Mouse (Mus musculus): Measurements from ENCODE around the gene Sbk3. TPM values are rescaled to one million over a fixed set of nuclear protein-coding genes. Genes with fewer than 3 reads are reported as not detected.

Gene Sbk3
- polyA plus RNA-seq, 1 experiment, result not detected

- H3K4me3 ChIP-seq (ENCODE audit: insufficient read depth, low read depth, low read length), result peak within 1 kb of the TSS; percentile 91
- TF ChIP-seq CTCF (IDR thresholded peaks at IDR 0.05; ENCODE audit: insufficient read depth, low read depth, low read length) (no peak), POLR2A (IDR thresholded peaks at IDR 0.05; ENCODE audit: insufficient read depth, low read depth, low read length) (peak; percentile 45; the same call in 1 of the 2 replicates)
- H3K27ac ChIP-seq (ENCODE audit: insufficient read depth, low read depth, low read length), result peak within 1 kb of the TSS; percentile 57
- WGBS, result 1% methylated on average over 21 of the region's 26 CpGs
- peaks cover 28% of the 10 kb centered on the region for H3K4me1 ChIP-seq (ENCODE audit: control insufficient read depth, insufficient read depth, low read length)
Measured at GRCm38 (mm10) chr7:4996003-4996895, 25.3 kb upstream of the Sbk3 start, which contains the start of gene Zfp579. TSS of gene Zfp579 (minus strand) at chr7:4996158.

GRCm38 (mm10) chr7:4995268-4996002 lies 24.5 kb upstream of the Sbk3 start:
- no peak for TF ChIP-seq CTCF (IDR thresholded peaks at IDR 0.05; ENCODE audit: insufficient read depth, low read depth, low read length)
- TF ChIP-seq POLR2A (IDR thresholded peaks at IDR 0.05; ENCODE audit: insufficient read depth, low read depth, low read length), result no peak
- H3K27ac ChIP-seq (ENCODE audit: insufficient read depth, low read depth, low read length), result 0 out of 2 replicates have a peak overlapping the region, but pooled peaks have one; percentile 4
- peak overlapping the region; percentile 91 for H3K4me3 ChIP-seq (ENCODE audit: insufficient read depth, low read depth, low read length)
- peaks cover 28% of the 10 kb centered on the region for H3K4me1 ChIP-seq (ENCODE audit: control insufficient read depth, insufficient read depth, low read length)
- WGBS, result 3% methylated on average over 19 of the region's 19 CpGs

GRCm38 (mm10) chr7:4993999-4994788 lies 23.2 kb upstream of the Sbk3 start:
- Histone ChIP-seq H3K4me1 (ENCODE audit: control insufficient read depth, insufficient read depth, low read length) (peaks cover 28% of the 10 kb centered on the region), H3K4me3 (ENCODE audit: insufficient read depth, low read depth, low read length) (no peak overlapping the region), H3K27ac (ENCODE audit: insufficient read depth, low read depth, low read length) (no peak overlapping the region)
- WGBS, result 68% methylated on average over 59 of the region's 59 CpGs
- TF ChIP-seq POLR2A (IDR thresholded peaks at IDR 0.05; ENCODE audit: insufficient read depth, low read depth, low read length) (no peak), CTCF (IDR thresholded peaks at IDR 0.05; ENCODE audit: insufficient read depth, low read depth, low read length) (no peak)

GRCm38 (mm10) chr7:4993347-4993998 lies 22.5 kb upstream of the Sbk3 start:
- Histone ChIP-seq H3K4me1 (ENCODE audit: control insufficient read depth, insufficient read depth, low read length) (peaks cover 28% of the 10 kb centered on the region), H3K4me3 (ENCODE audit: insufficient read depth, low read depth, low read length) (no peak overlapping the region), H3K27ac (ENCODE audit: insufficient read depth, low read depth, low read length) (no peak overlapping the region)
- TF ChIP-seq CTCF (IDR thresholded peaks at IDR 0.05; ENCODE audit: insufficient read depth, low read depth, low read length), result no peak
- TF ChIP-seq POLR2A (IDR thresholded peaks at IDR 0.05; ENCODE audit: insufficient read depth, low read depth, low read length), result no peak
- 65% methylated on average over 55 of the region's 55 CpGs for WGBS

GRCm38 (mm10) chr7:4988250-4988649 lies 17.3 kb upstream of the Sbk3 start:
- no peak overlapping the region for H3K4me3 ChIP-seq (ENCODE audit: insufficient read depth, low read depth, low read length)
- WGBS, result 49% methylated on average over 2 of the region's 2 CpGs
- TF ChIP-seq POLR2A (IDR thresholded peaks at IDR 0.05; ENCODE audit: insufficient read depth, low read depth, low read length), result no peak

GRCm38 (mm10) chr7:4976832-4977231 lies 5.9 kb upstream of the Sbk3 start:
- no peak overlapping the region for H3K4me3 ChIP-seq (ENCODE audit: insufficient read depth, low read depth, low read length)
- WGBS, result 97% methylated on average over 7 of the region's 7 CpGs
- H3K4me1 ChIP-seq (ENCODE audit: control insufficient read depth, insufficient read depth, low read length), result peaks cover 8% of the 10 kb centered on the region
- TF ChIP-seq CTCF (IDR thresholded peaks at IDR 0.05; ENCODE audit: insufficient read depth, low read depth, low read length) (no peak), POLR2A (IDR thresholded peaks at IDR 0.05; ENCODE audit: insufficient read depth, low read depth, low read length) (no peak)
- no peak overlapping the region for H3K27ac ChIP-seq (ENCODE audit: insufficient read depth, low read depth, low read length)

More at GRCm38 (mm10) chr7:4988250-4988649, 17.3 kb upstream of the Sbk3 start:
- peaks cover 8% of the 10 kb centered on the region; the same call in 1 of the 2 replicates for H3K4me1 ChIP-seq (ENCODE audit: control insufficient read depth, insufficient read depth, low read length)
- H3K27ac ChIP-seq (ENCODE audit: insufficient read depth, low read depth, low read length), result no peak overlapping the region

GRCm38 (mm10) chr7:4975455-4975854 lies 4.5 kb upstream of the Sbk3 start:
- no peak for TF ChIP-seq CTCF (IDR thresholded peaks at IDR 0.05; ENCODE audit: insufficient read depth, low read depth, low read length)
- TF ChIP-seq POLR2A (IDR thresholded peaks at IDR 0.05; ENCODE audit: insufficient read depth, low read depth, low read length), result no peak
- 64% methylated on average over 4 of the region's 4 CpGs for WGBS
- Histone ChIP-seq H3K27ac (ENCODE audit: insufficient read depth, low read depth, low read length) (no peak overlapping the region), H3K4me3 (ENCODE audit: insufficient read depth, low read depth, low read length) (no peak overlapping the region), H3K4me1 (ENCODE audit: control insufficient read depth, insufficient read depth, low read length) (peaks cover 8% of the 10 kb centered on the region)
